Mouse (Mus musculus) stomach, embryonic 16.5 days (tissue): ENCODE data around the gene Plac8. TPM values are rescaled to one million over a fixed set of nuclear protein-coding genes. Genes with fewer than 3 reads are reported as not detected.
A peak's percentile ranks its signal among the peaks of the same experiment; 100 is the strongest.

Experiments used
- ATAC-seq: fragments of 200-750 bp; cut with Nextera tagmentation; 2 replicates; pipeline ENCODE4 v1.8.0; 2017; ENCODE audit warnings: moderate number of reproducible peaks, moderate TSS enrichment; ENCODE audit not compliant: insufficient read depth, low FRiP score
- H3K27ac ChIP-seq: fragments of 300-500 bp; sonication (generic); 2 replicates; pipeline ENCODE4 v1.5.1; 2014; ENCODE audit warnings: low read length
- H3K27me3 ChIP-seq: fragments of 300-500 bp; sonication (generic); 2 replicates; pipeline ENCODE4 v1.6.1; 2014; ENCODE audit warnings: low read length, control low read depth, mixed read lengths; ENCODE audit not compliant: control insufficient read depth, insufficient read depth
- H3K36me3 ChIP-seq: fragments of 300-500 bp; sonication (generic); 2 replicates; pipeline ENCODE4 v1.6.1; 2014; ENCODE audit warnings: low read length; ENCODE audit not compliant: control insufficient read depth, insufficient read depth
- H3K4me1 ChIP-seq: fragments of 300-500 bp; sonication (generic); 2 replicates; pipeline ENCODE4 v1.6.1; 2014; ENCODE audit warnings: low read length, control low read depth, mixed read lengths; ENCODE audit not compliant: control insufficient read depth, insufficient read depth
- H3K4me2 ChIP-seq: fragments of 300-500 bp; sonication (generic); 2 replicates; pipeline ENCODE4 v1.6.1; 2014; ENCODE audit warnings: low read depth, low read length, mixed read lengths
- H3K4me3 ChIP-seq: fragments of 300-500 bp; sonication (generic); replicated peaks from 2 replicates; pipeline ENCODE4 v1.5.1; 2014; ENCODE audit warnings: mild to moderate bottlenecking, low read length
- H3K9ac ChIP-seq: fragments of 300-500 bp; sonication (generic); 2 replicates; pipeline ENCODE4 v1.6.1; 2014; ENCODE audit warnings: low read length
- H3K9me3 ChIP-seq: fragments of 300-500 bp; sonication (generic); replicated peaks from 2 replicates; pipeline ENCODE4 v1.6.1; 2016; ENCODE audit warnings: low read length, control low read depth; ENCODE audit not compliant: control insufficient read depth
- WGBS: fragments of 180-500 bp; shearing (Covaris S2); extraction: QIAGEN DNeasy Blood & Tissue Kit; methylation state at CpG from one replicate; pipeline ENCODE4 v1.1.7; 2014; 5-methylcytosine and 5-hydroxymethylcytosine counted together
- polyA plus RNA-seq: library from polyadenylated mRNA; unstranded; fragments of >200 nt; fragmentation: Nextera tagmentation; extraction: Ambion mirVana; gene quantifications from 2 replicates; pipeline ENCODE4 v1.2.1, GENCODE M21; 2015

Plac8 gene
- 226 and 255 TPM in 2 replicates for polyA plus RNA-seq

DNA sequence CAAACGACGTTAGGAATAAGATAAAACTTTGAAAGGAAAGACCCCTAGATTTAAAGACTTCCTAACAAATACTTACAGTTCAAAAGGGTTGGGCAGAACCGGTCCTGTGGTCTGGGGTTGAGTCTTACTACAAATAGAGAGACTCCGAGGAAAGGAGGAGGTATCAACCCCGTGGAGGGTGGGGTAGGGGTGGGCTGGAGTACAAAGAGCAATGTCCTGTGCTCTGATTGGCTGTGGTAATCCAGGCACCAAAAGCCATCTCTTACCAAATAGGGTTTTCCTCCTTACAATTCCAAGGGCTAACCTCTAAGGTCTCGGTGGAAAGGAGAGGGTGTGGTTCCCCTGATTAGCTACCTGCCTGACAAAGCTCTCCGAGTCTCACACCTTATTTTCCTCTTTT is at the start of gene Plac8:
Gene Plac8 (minus strand): TSS at position 177 of the 400 bp plus-strand sequence.
- Histone ChIP-seq H3K4me2 (peak within 1 kb of the TSS; percentile 59), H3K4me3 (peak within 1 kb of the TSS; percentile 45), H3K4me1 (peaks cover 25% of the 10 kb centered on the region), H3K27me3 (no peaks in the 10 kb centered on the region), H3K27ac (peak within 1 kb of the TSS; percentile 89), H3K9ac (peak within 1 kb of the TSS; percentile 57), H3K36me3 (no peaks in the 10 kb centered on the region), H3K9me3 (no peaks in the 10 kb centered on the region)
- ATAC-seq: peak; percentile 90
- 22% methylated on average over 7 of the region's 7 CpGs for WGBS

GRCm38 (mm10) chr5:100620952-100621351 is 48.9 kb upstream of the Plac8 start:
- Histone ChIP-seq H3K36me3 (no peaks in the 10 kb centered on the region), H3K4me2 (no peak overlapping the region), H3K4me1 (no peaks in the 10 kb centered on the region; the same call in none of the 2 replicates), H3K27me3 (no peaks in the 10 kb centered on the region), H3K4me3 (no peak overlapping the region), H3K27ac (no peak overlapping the region), H3K9ac (no peak overlapping the region), H3K9me3 (no peaks in the 10 kb centered on the region)
- 70% methylated on average over 8 of the region's 9 CpGs for WGBS
- ATAC-seq: no peak

DNA sequence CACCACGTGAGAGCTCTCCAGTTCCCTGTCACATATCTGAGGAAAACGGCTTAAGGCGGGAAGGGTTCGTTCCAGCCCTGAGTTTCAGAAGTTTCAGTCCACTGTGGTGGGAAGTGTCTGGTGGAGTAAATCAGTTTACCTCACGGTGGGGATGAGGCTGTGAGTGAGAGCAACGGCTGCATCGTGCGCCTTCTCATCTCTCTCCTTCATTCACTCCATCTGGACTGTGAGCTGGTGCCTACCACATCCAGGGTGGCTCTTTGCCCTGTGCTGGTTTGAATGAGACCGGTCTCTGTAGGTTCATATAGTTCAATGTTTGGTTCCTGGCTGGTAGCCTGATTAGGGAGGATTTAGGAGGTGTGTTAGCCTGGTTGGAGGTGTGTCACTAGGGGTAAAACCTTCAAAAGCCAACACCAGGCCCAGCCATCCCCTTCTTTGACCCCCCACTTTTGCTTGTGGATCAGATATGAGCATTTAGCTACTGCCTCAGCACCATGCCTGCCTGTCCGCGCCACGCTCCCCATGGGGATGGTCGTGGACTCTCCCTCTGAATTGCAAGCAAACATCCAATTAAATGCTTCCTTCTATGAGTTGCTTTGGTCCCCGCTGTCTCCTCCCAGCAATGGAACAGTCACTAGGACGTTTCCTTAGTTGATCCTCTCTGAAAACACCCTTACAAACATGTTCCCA is 47.7 kb upstream of the Plac8 start:
- no peak overlapping the region for H3K27ac ChIP-seq
- ATAC-seq: no peak
- WGBS: 90% methylated on average over 15 of the region's 15 CpGs

GRCm38 (mm10) chr5:100613896-100614768 is 42.1 kb upstream of the Plac8 start:
- Histone ChIP-seq H3K4me2 (no peak overlapping the region), H3K9me3 (no peaks in the 10 kb centered on the region), H3K4me3 (no peak overlapping the region), H3K36me3 (no peaks in the 10 kb centered on the region), H3K27me3 (no peaks in the 10 kb centered on the region), H3K4me1 (no peaks in the 10 kb centered on the region; the same call in 1 of the 2 replicates), H3K9ac (no peak overlapping the region), H3K27ac (no peak overlapping the region)
- 81% methylated on average over 17 of the region's 17 CpGs for WGBS
- no peak for ATAC-seq

More for the DNA sequence above, 47.7 kb upstream of the Plac8 start:
- H3K27me3 ChIP-seq: no peaks in the 10 kb centered on the region
- no peaks in the 10 kb centered on the region for H3K36me3 ChIP-seq
- no peaks in the 10 kb centered on the region for H3K9me3 ChIP-seq
- no peak overlapping the region for H3K4me3 ChIP-seq
- no peak overlapping the region for H3K9ac ChIP-seq
- no peak overlapping the region for H3K4me2 ChIP-seq
- no peaks in the 10 kb centered on the region; the same call in none of the 2 replicates for H3K4me1 ChIP-seq

GRCm38 (mm10) chr5:100607868-100608267 is 35.8 kb upstream of the Plac8 start:
- ATAC-seq: no peak
- no peak overlapping the region for H3K4me3 ChIP-seq
- WGBS: 84% methylated on average over 9 of the region's 9 CpGs
- H3K4me2 ChIP-seq: no peak overlapping the region
- H3K27me3 ChIP-seq: no peaks in the 10 kb centered on the region
- H3K4me1 ChIP-seq: peaks cover 14% of the 10 kb centered on the region
- H3K9ac ChIP-seq: no peak overlapping the region
- H3K36me3 ChIP-seq: no peaks in the 10 kb centered on the region
- peak overlapping the region; percentile 64 for H3K27ac ChIP-seq
- no peaks in the 10 kb centered on the region for H3K9me3 ChIP-seq

DNA sequence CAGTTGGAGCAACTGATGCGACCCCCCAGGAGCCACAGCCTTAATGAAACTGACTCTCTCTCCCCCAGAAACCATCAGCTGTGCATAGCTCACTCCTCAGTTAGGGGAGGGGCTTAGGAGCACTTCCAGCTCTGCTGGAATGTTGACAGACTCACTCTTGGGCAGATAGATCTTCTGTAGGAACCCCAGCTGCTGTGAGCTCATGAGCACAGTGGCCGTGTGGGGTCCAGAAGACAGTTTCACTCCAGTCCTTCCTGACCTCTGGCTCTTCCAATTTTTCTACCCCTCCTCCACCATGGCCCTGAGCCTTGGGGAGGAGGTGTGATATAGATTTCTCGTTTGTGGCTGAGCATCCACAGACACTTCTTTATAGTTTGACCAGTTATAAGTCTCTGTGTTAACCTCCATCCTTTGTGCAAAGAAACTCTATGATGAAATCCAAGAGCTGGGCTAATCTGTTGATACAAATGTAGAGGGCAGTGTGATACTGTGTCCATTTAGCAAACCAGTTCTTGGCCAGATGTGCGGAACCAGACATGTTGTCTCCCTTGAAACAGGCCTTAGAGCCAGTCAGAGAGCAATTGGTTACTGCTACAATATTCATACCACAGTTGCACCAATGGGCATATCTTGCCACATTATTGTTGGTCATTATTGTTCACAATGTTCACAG is 35.2 kb upstream of the Plac8 start:
- H3K36me3 ChIP-seq: no peaks in the 10 kb centered on the region
- WGBS: 40% methylated on average over 4 of the region's 4 CpGs
- H3K4me2 ChIP-seq: no peak overlapping the region; the same call in 1 of the 2 replicates
- H3K4me3 ChIP-seq: no peak overlapping the region
- H3K9ac ChIP-seq: no peak overlapping the region
- H3K27ac ChIP-seq: peak overlapping the region; percentile 64
- peaks cover 14% of the 10 kb centered on the region for H3K4me1 ChIP-seq
- ATAC-seq: peak; percentile 84
- H3K27me3 ChIP-seq: no peaks in the 10 kb centered on the region
- H3K9me3 ChIP-seq: no peaks in the 10 kb centered on the region

GRCm38 (mm10) chr5:100605828-100606229 is 33.8 kb upstream of the Plac8 start:
- H3K4me3 ChIP-seq: no peak overlapping the region
- WGBS: 17% methylated on average over 9 of the region's 9 CpGs

DNA sequence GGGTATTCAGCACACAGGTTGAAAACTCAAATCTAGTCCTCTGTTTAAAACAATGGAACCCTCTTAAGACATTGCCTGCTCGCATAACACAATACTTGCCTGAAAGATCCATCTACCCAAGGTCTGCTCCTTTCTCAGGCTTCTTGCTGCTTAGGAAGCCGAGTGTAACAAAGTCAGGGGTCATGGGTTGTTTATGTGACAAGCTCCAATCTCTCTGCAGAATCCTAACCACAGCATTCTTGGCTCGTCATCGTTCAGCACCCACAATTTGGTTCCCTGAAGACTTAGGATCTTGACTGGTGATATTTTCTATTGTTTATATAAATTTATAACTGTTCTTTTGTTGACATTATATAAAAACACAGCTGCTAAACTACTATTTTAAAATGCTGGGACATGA is 32.0 kb upstream of the Plac8 start:
- Histone ChIP-seq H3K4me1 (peaks cover 14% of the 10 kb centered on the region), H3K27me3 (no peaks in the 10 kb centered on the region), H3K27ac (0 out of 2 replicates have a peak overlapping the region, but pooled peaks have one; percentile 15), H3K9ac (no peak overlapping the region), H3K9me3 (no peaks in the 10 kb centered on the region), H3K36me3 (no peaks in the 10 kb centered on the region), H3K4me3 (no peak overlapping the region), H3K4me2 (no peak overlapping the region)
- no peak for ATAC-seq
- 40% methylated on average over 4 of the region's 4 CpGs for WGBS

More at GRCm38 (mm10) chr5:100605828-100606229, 33.8 kb upstream of the Plac8 start:
- peak overlapping the region; percentile 90 for H3K27ac ChIP-seq
- no peaks in the 10 kb centered on the region for H3K9me3 ChIP-seq
- no peaks in the 10 kb centered on the region for H3K27me3 ChIP-seq
- H3K9ac ChIP-seq: peak overlapping the region; percentile 4; the same call in 1 of the 2 replicates
- no peaks in the 10 kb centered on the region for H3K36me3 ChIP-seq
- ATAC-seq: peak; percentile 78
- H3K4me2 ChIP-seq: peak overlapping the region; percentile 16
- H3K4me1 ChIP-seq: peaks cover 14% of the 10 kb centered on the region
